Comparison of ENCODE assay signal across 7 mouse cellular contexts in the genomic region with DNA sequence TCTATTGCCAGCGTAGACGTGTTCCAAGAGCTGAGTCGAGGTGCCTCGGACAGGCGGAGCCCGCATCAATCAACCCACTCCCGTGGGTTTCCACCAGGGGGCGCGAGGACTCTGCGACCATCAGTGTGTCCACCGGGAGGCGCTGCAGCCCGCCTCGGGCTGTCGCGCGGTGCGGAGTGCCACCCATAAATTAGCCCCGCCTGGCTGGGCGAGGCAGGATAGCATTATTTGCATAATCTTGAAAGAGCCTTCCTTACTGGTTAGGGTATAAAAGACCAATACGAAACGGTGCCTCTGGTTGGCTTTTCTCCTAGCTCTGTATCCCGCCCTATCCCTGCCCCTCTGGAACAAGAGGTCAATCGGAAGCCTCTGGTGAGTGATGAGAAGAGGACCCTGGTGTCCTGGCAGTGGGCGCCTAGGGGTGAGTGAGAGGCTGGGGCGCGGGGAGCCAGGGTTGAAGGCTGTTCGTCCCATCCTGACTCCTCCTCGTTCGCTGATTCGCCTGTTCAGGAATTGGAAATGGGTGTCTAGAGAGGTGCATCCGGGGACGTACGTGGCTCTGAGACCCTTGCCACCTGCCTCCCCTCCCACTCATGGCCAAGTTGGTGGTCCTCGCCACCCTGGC. TPM values are rescaled to one million over a fixed set of nuclear protein-coding genes. Genes with fewer than 3 reads are reported as not detected.
DNase-seq lines count a peak whose midpoint lies in the region; ATAC-seq and TF ChIP-seq lines count a peak whose summit lies in the region.

No protein-coding gene starts in this region.

- DNase-seq in adrenal gland, adult 2 months: peak; percentile 99
- DNase-seq in embryo, embryonic 11.5 days (ENCODE audit: low read depth, low spot score): peak; percentile 93
- DNase-seq in gastrocnemius, postnatal 36 days: peak; percentile 96 to 99
- peak; percentile 96 for DNase-seq in left cerebral cortex, postnatal 4 days

- peak overlapping the region; percentile 65 for H3K4me3 ChIP-seq in intestine, embryonic 16.5 days (ENCODE audit: low read length)
- peak overlapping the region; percentile 46 for H3K4me3 ChIP-seq in midbrain, embryonic 12.5 days
- H3K4me3 ChIP-seq in small intestine, adult 2 months (ENCODE audit: low read depth, low read length): peak overlapping the region; percentile 85

- H3K27ac ChIP-seq in intestine, embryonic 16.5 days (ENCODE audit: low read length): no peak overlapping the region
- 0 out of 2 replicates have a peak overlapping the region, but pooled peaks have one; percentile 25 for H3K27ac ChIP-seq in midbrain, embryonic 12.5 days (replicated peaks)
- peak overlapping the region; percentile 92 for H3K27ac ChIP-seq in small intestine, adult 2 months (ENCODE audit: insufficient read depth, low read depth, low read length)

- H3K4me1 ChIP-seq in intestine, embryonic 16.5 days (ENCODE audit: control insufficient read depth, insufficient read depth, low read length): peaks cover 34% of the 10 kb centered on the region
- peaks cover 21% of the 10 kb centered on the region for H3K4me1 ChIP-seq in midbrain, embryonic 12.5 days
- peaks cover 20% of the 10 kb centered on the region for H3K4me1 ChIP-seq in small intestine, adult 2 months (ENCODE audit: control insufficient read depth, insufficient read depth, insufficient read length, low read length)

- peak overlapping the region; percentile 96 for H3K4me2 ChIP-seq in intestine, embryonic 16.5 days (ENCODE audit: low read depth, low read length)
- H3K4me2 ChIP-seq in midbrain, embryonic 12.5 days (replicated peaks): peak overlapping the region; percentile 82

- peak overlapping the region; percentile 77 for H3K9ac ChIP-seq in intestine, embryonic 16.5 days (ENCODE audit: low read depth, low read length)
- no peak overlapping the region; the same call in 1 of the 2 replicates for H3K9ac ChIP-seq in midbrain, embryonic 12.5 days (replicated peaks)

- no peaks in the 10 kb centered on the region for H3K9me3 ChIP-seq in intestine, embryonic 16.5 days (ENCODE audit: control insufficient read depth, low read length)
- no peaks in the 10 kb centered on the region for H3K9me3 ChIP-seq in midbrain, embryonic 12.5 days

- peak; percentile 93 for ATAC-seq in intestine, embryonic 16.5 days
- peak; percentile 87 for ATAC-seq in midbrain, embryonic 12.5 days (ENCODE audit: low FRiP score, low read depth)

- TF ChIP-seq CTCF in small intestine, adult 2 months (IDR thresholded peaks at IDR 0.05; ENCODE audit: extremely low read depth, insufficient read length, insufficient replicate concordance, low read depth, low read length): peak; percentile 100

- TF ChIP-seq POLR2A in small intestine, adult 2 months (IDR thresholded peaks at IDR 0.05; ENCODE audit: low read depth, low read length): peak; percentile 78; the same call in 1 of the 2 replicates

- under 1% methylated on average over 35 of the region's 35 CpGs for WGBS in intestine, embryonic 16.5 days
- 1% methylated on average over 35 of the region's 35 CpGs for WGBS in midbrain, embryonic 12.5 days
- WGBS in small intestine, adult 2 months: under 1% methylated on average over 35 of the region's 35 CpGs

- intact Hi-C loops in gastrocnemius, postnatal 36 days (cut with DNase I): loop anchor here (1.0 to 10.0 kb wide), 2 partner anchors 56 to 222 kb away; no protein-coding TSS in a partner anchor
- intact Hi-C loops in left cerebral cortex, postnatal 4 days (cut with DNase I): no loop called here

- no peaks in the 10 kb centered on the region for H3K36me3 ChIP-seq in intestine, embryonic 16.5 days (ENCODE audit: control insufficient read depth, insufficient read depth, low read length)
- no peaks in the 10 kb centered on the region for H3K36me3 ChIP-seq in midbrain, embryonic 12.5 days
- H3K36me3 ChIP-seq in small intestine, adult 2 months (ENCODE audit: control insufficient read depth, insufficient read depth, low read length): peaks cover 18% of the 10 kb centered on the region

- peaks cover 10% of the 10 kb centered on the region for H3K27me3 ChIP-seq in intestine, embryonic 16.5 days (replicated peaks; ENCODE audit: control insufficient read depth, insufficient read depth, low read length)
- H3K27me3 ChIP-seq in midbrain, embryonic 12.5 days: peaks cover 66% of the 10 kb centered on the region
- H3K27me3 ChIP-seq in small intestine, adult 2 months (ENCODE audit: control insufficient read depth, insufficient read depth, low read length): no peaks in the 10 kb centered on the region

RNA-seq across cellular contexts. Expression of a gene that starts 1.4 kb away (rescaled TPM):
- total RNA-seq in adrenal gland, adult 2 months (2021): 100 to 1,000 TPM in 1 of 2 experiments, 10 to 100 TPM in 1; 88.4 to 175 TPM
- 70.3 and 91.9 TPM in 2 replicates for polyA plus RNA-seq in adrenal gland, adult 2 months (2012; rRNA removed)
- total RNA-seq in gastrocnemius, postnatal 36 days (2021): 10 to 100 TPM; 26.8 to 31.1 TPM
- polyA plus RNA-seq in intestine, embryonic 16.5 days (2015; fragmentation: Nextera tagmentation; extraction: Ambion mirVana): 30.4 and 32.5 TPM in 2 replicates
- total RNA-seq in left cerebral cortex, postnatal 4 days (2021): 10 to 100 TPM; 31.7 to 41.3 TPM
- polyA plus RNA-seq in midbrain, embryonic 12.5 days (2016; fragmentation: Nextera tagmentation; extraction: Ambion mirVana): 7.5 and 8.4 TPM in 2 replicates
- 89.3 and 234 TPM in 2 replicates for polyA plus RNA-seq in small intestine, adult 2 months (2012; rRNA removed)

RNA-seq across cellular contexts. Expression of a gene that starts 1.4 kb away (rescaled TPM):
- 10 to 100 TPM in 1 of 2 experiments, 1 to 10 TPM in 1; 6.3 to 14.3 TPM for total RNA-seq in adrenal gland, adult 2 months (2021)
- polyA plus RNA-seq in adrenal gland, adult 2 months (2012; rRNA removed): 21.4 and 24.7 TPM in 2 replicates
- total RNA-seq in gastrocnemius, postnatal 36 days (2021): 1 to 10 TPM; 3.8 to 4.0 TPM
- 2.1 and 2.3 TPM in 2 replicates for polyA plus RNA-seq in intestine, embryonic 16.5 days (2015; fragmentation: Nextera tagmentation; extraction: Ambion mirVana)
- 10 to 100 TPM; 11.1 to 13.8 TPM for total RNA-seq in left cerebral cortex, postnatal 4 days (2021)
- polyA plus RNA-seq in midbrain, embryonic 12.5 days (2016; fragmentation: Nextera tagmentation; extraction: Ambion mirVana): 0.79 and 1.1 TPM in 2 replicates
- polyA plus RNA-seq in small intestine, adult 2 months (2012; rRNA removed): 3.1 and 4.8 TPM in 2 replicates

RNA-seq across cellular contexts. Expression of a gene that starts 13.2 kb away (rescaled TPM):
- 10 to 100 TPM; 70.9 to 83.7 TPM for total RNA-seq in adrenal gland, adult 2 months (2021)
- polyA plus RNA-seq in adrenal gland, adult 2 months (2012; rRNA removed): 15.7 and 16.5 TPM in 2 replicates
- total RNA-seq in gastrocnemius, postnatal 36 days (2021): 10 to 100 TPM; 14.7 to 17.0 TPM
- 4.2 and 4.6 TPM in 2 replicates for polyA plus RNA-seq in intestine, embryonic 16.5 days (2015; fragmentation: Nextera tagmentation; extraction: Ambion mirVana)
- 10 to 100 TPM; 22.9 to 23.2 TPM for total RNA-seq in left cerebral cortex, postnatal 4 days (2021)
- polyA plus RNA-seq in midbrain, embryonic 12.5 days (2016; fragmentation: Nextera tagmentation; extraction: Ambion mirVana): 2.6 and 3.1 TPM in 2 replicates
- 4.3 and 11.4 TPM in 2 replicates for polyA plus RNA-seq in small intestine, adult 2 months (2012; rRNA removed)

RNA-seq across cellular contexts. Expression of a gene that starts 29.4 kb away (rescaled TPM):
- 1 to 10 TPM; 2.8 to 7.0 TPM for total RNA-seq in adrenal gland, adult 2 months (2021)
- 3.3 and 4.5 TPM in 2 replicates for polyA plus RNA-seq in adrenal gland, adult 2 months (2012; rRNA removed)
- total RNA-seq in gastrocnemius, postnatal 36 days (2021): 1 to 10 TPM; 2.1 to 2.9 TPM
- polyA plus RNA-seq in intestine, embryonic 16.5 days (2015; fragmentation: Nextera tagmentation; extraction: Ambion mirVana): 5.8 TPM in 2 replicates
- total RNA-seq in left cerebral cortex, postnatal 4 days (2021): 10 to 100 TPM; 19.0 to 24.2 TPM
- polyA plus RNA-seq in midbrain, embryonic 12.5 days (2016; fragmentation: Nextera tagmentation; extraction: Ambion mirVana): 9.7 and 10.5 TPM in 2 replicates
- polyA plus RNA-seq in small intestine, adult 2 months (2012; rRNA removed): 0.86 and 2.2 TPM in 2 replicates
